Mouse (Mus musculus) CD4-positive helper T cell, adult 2 months (primary cell): ENCODE measurements around the gene Wdr83.

Source experiments
- DNase-seq: peaks from one replicate; pipeline ENCODE4 v3.0.0-alpha.2; 2012; ENCODE audit warnings: low read depth, missing footprints, low spot score

Wdr83 gene

GRCm38 (mm10) chr8:85076993-85077392 lies 4.1 kb downstream of the Wdr83 start:
- DNase-seq: peak; percentile 83

GRCm38 (mm10) chr8:85076001-85076400 lies 5.1 kb downstream of the Wdr83 start:
- no peak for DNase-seq

GRCm38 (mm10) chr8:85074617-85075016 lies 6.5 kb downstream of the Wdr83 start:
- no peak for DNase-seq

GRCm38 (mm10) chr8:85074167-85074566 lies 6.9 kb downstream of the Wdr83 start:
- no peak for DNase-seq

GRCm38 (mm10) chr8:85073041-85073612 lies 8.0 kb downstream of the Wdr83 start:
- DNase-seq: no peak

- DNase-seq: no peak
These were observed 8.7 kb downstream of the Wdr83 start for GRCm38 (mm10) chr8:85072364-85072929.

- peak; percentile 92 for DNase-seq
These were observed 9.4 kb downstream of the Wdr83 start, which contains the start of gene Dhps for GRCm38 (mm10) chr8:85071514-85072281. Gene Dhps (plus strand): TSS chr8:85071757.

- no peak for DNase-seq
These were observed 10.1 kb downstream of the Wdr83 start for GRCm38 (mm10) chr8:85071041-85071440.

- no peak for DNase-seq
These were observed 13.1 kb downstream of the Wdr83 start, which contains the start of gene Gm5741 for GRCm38 (mm10) chr8:85067982-85068381. Gene Gm5741 (minus strand): TSS chr8:85067982.

GRCm38 (mm10) chr8:85067155-85067554 lies 14.0 kb downstream of the Wdr83 start:
- DNase-seq: no peak

GRCm38 (mm10) chr8:85065213-85065612 lies 15.9 kb downstream of the Wdr83 start:
- no peak for DNase-seq

GRCm38 (mm10) chr8:85062603-85063002 lies 18.5 kb downstream of the Wdr83 start:
- DNase-seq: no peak

- DNase-seq: peak; percentile 93
These were observed 21.1 kb downstream of the Wdr83 start, which contains the start of gene Fbxw9 for GRCm38 (mm10) chr8:85059879-85060616. Gene Fbxw9 (plus strand): TSS chr8:85060055.

GRCm38 (mm10) chr8:85057367-85057766 lies 23.7 kb downstream of the Wdr83 start:
- no peak for DNase-seq

- no peak for DNase-seq
These were observed 37.5 kb downstream of the Wdr83 start for GRCm38 (mm10) chr8:85043619-85044018.

GRCm38 (mm10) chr8:85037681-85038531 lies 43.2 kb downstream of the Wdr83 start:
- peak; percentile 65 for DNase-seq

GRCm38 (mm10) chr8:85037366-85037680 lies 43.8 kb downstream of the Wdr83 start:
- no peak for DNase-seq

GRCm38 (mm10) chr8:85036718-85037365 lies 44.3 kb downstream of the Wdr83 start, which contains the start of gene Tnpo2:
Gene Tnpo2 (plus strand): TSS chr8:85036915.
- peak; percentile 97 for DNase-seq

GRCm38 (mm10) chr8:85036381-85036717 lies 44.8 kb downstream of the Wdr83 start:
- no peak for DNase-seq

- DNase-seq: peak; percentile 65
These were observed 45.3 kb downstream of the Wdr83 start for GRCm38 (mm10) chr8:85035728-85036310.
